ENCODE assay signal across 12 mouse cellular contexts in the genomic region with DNA sequence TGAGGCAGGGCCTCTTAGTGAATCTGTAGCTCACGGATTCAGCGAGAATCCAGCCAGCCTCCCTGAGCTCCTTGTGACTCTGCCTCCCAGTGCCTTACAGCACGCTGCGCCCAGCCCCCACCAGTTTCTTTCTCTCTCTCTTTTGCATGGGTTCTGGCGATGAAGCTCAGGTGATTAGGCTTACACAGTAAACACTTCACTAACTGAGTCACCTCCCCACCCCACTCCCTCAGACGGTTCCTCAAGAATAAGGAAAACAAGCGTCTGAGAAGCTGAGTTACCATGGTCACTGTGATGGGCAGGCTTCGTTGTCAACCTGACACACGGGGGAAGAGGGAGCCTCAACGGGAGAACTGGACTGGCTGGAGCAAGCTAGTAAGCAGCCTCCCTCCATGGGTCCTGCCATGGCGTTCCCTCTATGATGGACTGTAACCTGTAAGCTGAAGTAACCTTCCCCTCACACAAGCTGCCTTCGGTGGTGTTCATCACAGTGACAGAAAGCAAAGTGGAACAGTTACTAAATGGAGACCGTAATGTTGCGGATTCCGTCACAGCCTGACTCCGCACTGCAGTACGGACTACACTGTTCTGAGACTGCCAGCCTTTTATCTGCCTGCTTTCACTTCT. TPM values are rescaled to one million over a fixed set of nuclear protein-coding genes. Genes with fewer than 3 reads are reported as not detected.
DNase-seq lines count a peak whose midpoint lies in the region; ATAC-seq lines count a peak whose summit lies in the region.
"Had no signal": no experiment of that assay in that cellular context is flagged by ENCODE, and none has a peak within 500 bp of the region (broad histone marks: within the 10 kb centered on the region; RNA-seq: fewer than 3 reads in every experiment).

No protein-coding gene starts in this region.

- 42% methylated on average over 17 of the region's 17 CpGs for whole genome bisulfite sequencing in heart, embryonic 11.5 days (ENCODE audit: insufficient replicate concordance)
- 35% methylated on average over 17 of the region's 17 CpGs for WGBS in midbrain, embryonic 15.5 days
- 40% methylated on average over 17 of the region's 17 CpGs for WGBS in midbrain, embryonic 13.5 days
- WGBS in stomach, embryonic 15.5 days, result 35% methylated on average over 17 of the region's 17 CpGs

- H3K9ac ChIP-seq in heart, embryonic 11.5 days (ENCODE audit: low read depth, low read length), result no peak overlapping the region
- no peak overlapping the region for H3K9ac ChIP-seq in midbrain, embryonic 15.5 days
- no peak overlapping the region for H3K9ac ChIP-seq in midbrain, embryonic 13.5 days (replicated peaks)
- no peak overlapping the region for H3K9ac ChIP-seq in stomach, embryonic 15.5 days
- H3K9ac ChIP-seq: hindbrain, embryonic 14.5 days; neural tube, embryonic 13.5 days had no signal

- H3K4me3 ChIP-seq in heart, embryonic 11.5 days (ENCODE audit: low read depth, low read length), result no peak overlapping the region
- H3K4me3 ChIP-seq in midbrain, embryonic 15.5 days, result no peak overlapping the region
- no peak overlapping the region for H3K4me3 ChIP-seq in midbrain, embryonic 13.5 days (replicated peaks)
- H3K4me3 ChIP-seq in stomach, embryonic 15.5 days (replicated peaks), result no peak overlapping the region
- H3K4me3 ChIP-seq: neural tube, embryonic 13.5 days had no signal

- no peak for ATAC-seq in heart, embryonic 11.5 days (replicated peaks; ENCODE audit: insufficient number of reproducible peaks, low FRiP score, low TSS enrichment)
- peak; percentile 14; the same call in 1 of the 2 replicates for ATAC-seq in midbrain, embryonic 15.5 days (replicated peaks)
- ATAC-seq in midbrain, embryonic 13.5 days, result no peak
- peak; percentile 37 for ATAC-seq in stomach, embryonic 15.5 days (ENCODE audit: insufficient read depth, low FRiP score, low read depth)

- H3K9me3 ChIP-seq in heart, embryonic 11.5 days (replicated peaks; ENCODE audit: control insufficient read depth, low read length), result no peaks in the 10 kb centered on the region
- H3K9me3 ChIP-seq in midbrain, embryonic 15.5 days, result no peaks in the 10 kb centered on the region
- no peaks in the 10 kb centered on the region for H3K9me3 ChIP-seq in midbrain, embryonic 13.5 days
- no peaks in the 10 kb centered on the region for H3K9me3 ChIP-seq in stomach, embryonic 15.5 days
- H3K9me3 ChIP-seq: neural tube, embryonic 13.5 days had no signal

- H3K4me1 ChIP-seq in heart, embryonic 11.5 days (ENCODE audit: control insufficient read depth, insufficient read depth, low read length), result peaks cover 53% of the 10 kb centered on the region
- peaks cover 30% of the 10 kb centered on the region for H3K4me1 ChIP-seq in midbrain, embryonic 15.5 days
- H3K4me1 ChIP-seq in midbrain, embryonic 13.5 days (replicated peaks), result peaks cover 23% of the 10 kb centered on the region
- H3K4me1 ChIP-seq in stomach, embryonic 15.5 days, result peaks cover 52% of the 10 kb centered on the region

- no peaks in the 10 kb centered on the region for H3K36me3 ChIP-seq in heart, embryonic 11.5 days (ENCODE audit: control insufficient read depth, insufficient read depth, low read length)
- no peaks in the 10 kb centered on the region for H3K36me3 ChIP-seq in midbrain, embryonic 15.5 days (replicated peaks)
- no peaks in the 10 kb centered on the region for H3K36me3 ChIP-seq in midbrain, embryonic 13.5 days
- H3K36me3 ChIP-seq in stomach, embryonic 15.5 days, result no peaks in the 10 kb centered on the region
- H3K36me3 ChIP-seq: neural tube, embryonic 13.5 days had no signal

- no peak for DNase-seq in heart, postnatal 4 days
- peak; percentile 74 to 88 for DNase-seq in lung, adult 18-20 months
- DNase-seq in left cerebral cortex, adult 11 months (ENCODE audit: low spot score), result no peak
- no peak for DNase-seq in frontal cortex, adult 2 months (ENCODE audit: extremely low spot score in 1 of 2, low spot score in 1 of 2)
- DNase-seq: kidney, postnatal 36 days; right cerebral cortex, postnatal 4 days had no signal

- peaks cover 8% of the 10 kb centered on the region; the same call in 1 of the 2 replicates for H3K27me3 ChIP-seq in heart, embryonic 11.5 days (ENCODE audit: control insufficient read depth, insufficient read depth, low read length)
- no peaks in the 10 kb centered on the region for H3K27me3 ChIP-seq in midbrain, embryonic 15.5 days (replicated peaks)
- 0 out of 2 replicates have a peak, but pooled peaks cover 2% of the 10 kb centered on the region for H3K27me3 ChIP-seq in midbrain, embryonic 13.5 days
- H3K27me3 ChIP-seq in stomach, embryonic 15.5 days (replicated peaks), result no peaks in the 10 kb centered on the region
- H3K27me3 ChIP-seq: neural tube, embryonic 13.5 days had no signal

- H3K27ac ChIP-seq in heart, embryonic 11.5 days (ENCODE audit: low read depth, low read length), result no peak overlapping the region
- H3K27ac ChIP-seq in midbrain, embryonic 15.5 days, result no peak overlapping the region
- H3K27ac ChIP-seq in midbrain, embryonic 13.5 days, result no peak overlapping the region
- H3K27ac ChIP-seq in stomach, embryonic 15.5 days, result no peak overlapping the region
- H3K27ac ChIP-seq: hindbrain, embryonic 14.5 days; neural tube, embryonic 13.5 days had no signal

- peak overlapping the region; percentile 23; the same call in 1 of the 2 replicates for H3K4me2 ChIP-seq in heart, embryonic 11.5 days
- no peak overlapping the region for H3K4me2 ChIP-seq in midbrain, embryonic 15.5 days
- no peak overlapping the region for H3K4me2 ChIP-seq in midbrain, embryonic 13.5 days (replicated peaks)
- H3K4me2 ChIP-seq in stomach, embryonic 15.5 days, result no peak overlapping the region
- H3K4me2 ChIP-seq: hindbrain, embryonic 14.5 days; neural tube, embryonic 13.5 days had no signal

RNA-seq across cellular contexts. Expression of gene Prkag2, which starts 37.8 kb away (rescaled TPM):
- 84.6 and 101 TPM in 2 replicates for polyA plus RNA-seq in heart, embryonic 11.5 days (2014; fragmentation: Nextera tagmentation; extraction: Ambion mirVana)
- 100 to 1,000 TPM; 143 to 152 TPM for total RNA-seq in heart, postnatal 4 days (2021)
- 93.7 and 102 TPM in 2 replicates for polyA plus RNA-seq in midbrain, embryonic 15.5 days (2015; fragmentation: Nextera tagmentation; extraction: Ambion mirVana)
- polyA plus RNA-seq in midbrain, embryonic 13.5 days (2015; fragmentation: Nextera tagmentation; extraction: Ambion mirVana), result 74.5 and 76.9 TPM in 2 replicates
- polyA plus RNA-seq in stomach, embryonic 15.5 days (2015; fragmentation: Nextera tagmentation; extraction: Ambion mirVana), result 41.3 and 44.0 TPM in 2 replicates
- polyA plus RNA-seq in frontal cortex, adult 2 months (2012; rRNA removed), result 109 and 121 TPM in 2 replicates

Comparison
In these comparisons a context has a peak if more than half of its experiments do, and no peak if none do; other contexts are left out.
1. ATAC-seq: peak in midbrain, embryonic 15.5 days (single experiment) and stomach, embryonic 15.5 days (single experiment); none in heart, embryonic 11.5 days (single experiment) and midbrain, embryonic 13.5 days (single experiment).
2. DNase-seq: peak in lung, adult 18-20 months (2 of 2); none in heart, postnatal 4 days (single experiment), left cerebral cortex, adult 11 months (single experiment) and frontal cortex, adult 2 months (0 of 2).